Mouse (Mus musculus) embryo, embryonic 9.5 days (tissue): ENCODE measurements around the gene Pknox1.
"Not testable (repeated sequence)": the region's sequence is repeated elsewhere in the genome, so short reads cannot be mapped to it uniquely, and the experiment has no call there.

Experiments used
- DNase-seq: peaks from one replicate; pipeline ENCODE4 v3.0.0-alpha.2; 2017; ENCODE audit errors: extremely low spot score

Gene Pknox1

GRCm38 (mm10) chr17:31595077-31595476, 30.5 kb downstream of the Pknox1 start:
- no peak for DNase-seq

- no peak for DNase-seq
These were observed 33.4 kb downstream of the Pknox1 start for GRCm38 (mm10) chr17:31597957-31598356.

DNA sequence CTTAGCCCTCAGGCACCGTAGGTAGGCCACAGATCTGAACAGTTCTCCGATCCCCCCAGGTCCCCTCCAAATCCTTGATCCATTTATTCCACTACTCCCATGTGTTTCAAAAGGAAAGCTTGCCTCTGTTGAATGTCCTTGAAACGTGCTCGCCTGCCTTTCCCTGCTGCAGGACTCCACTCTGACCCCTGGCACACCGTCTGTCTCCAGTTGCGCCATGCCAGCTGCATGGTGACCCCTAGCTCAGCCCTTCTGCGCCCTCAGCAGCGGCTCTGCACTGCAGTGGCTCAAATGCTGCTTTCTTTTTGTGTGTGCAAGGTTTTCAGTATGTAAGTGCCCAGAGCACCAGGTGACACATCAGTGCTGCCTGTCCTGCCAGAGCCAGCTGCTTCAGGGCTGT, 34.1 kb downstream of the Pknox1 start:
- DNase-seq, result no peak

DNA sequence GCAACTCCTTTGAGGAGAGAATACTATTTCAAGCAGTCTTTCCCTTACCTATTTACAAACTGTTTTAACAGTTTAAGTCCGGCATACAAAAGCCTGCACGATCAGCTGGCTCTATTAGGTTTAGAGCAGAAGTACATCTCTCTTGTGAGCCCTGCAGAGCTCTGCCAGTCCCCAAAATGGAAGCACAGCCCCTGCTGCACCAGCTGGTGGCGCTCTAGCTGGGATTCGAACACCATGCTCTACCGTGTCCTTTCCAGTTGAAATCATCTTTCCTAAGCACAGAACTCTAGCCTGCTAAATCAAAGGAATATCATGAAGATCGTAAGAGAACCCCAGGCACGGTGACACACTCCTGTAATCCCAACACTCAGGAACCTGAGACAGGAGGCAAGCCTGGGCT, 41.9 kb downstream of the Pknox1 start:
- DNase-seq, result no peak

DNA sequence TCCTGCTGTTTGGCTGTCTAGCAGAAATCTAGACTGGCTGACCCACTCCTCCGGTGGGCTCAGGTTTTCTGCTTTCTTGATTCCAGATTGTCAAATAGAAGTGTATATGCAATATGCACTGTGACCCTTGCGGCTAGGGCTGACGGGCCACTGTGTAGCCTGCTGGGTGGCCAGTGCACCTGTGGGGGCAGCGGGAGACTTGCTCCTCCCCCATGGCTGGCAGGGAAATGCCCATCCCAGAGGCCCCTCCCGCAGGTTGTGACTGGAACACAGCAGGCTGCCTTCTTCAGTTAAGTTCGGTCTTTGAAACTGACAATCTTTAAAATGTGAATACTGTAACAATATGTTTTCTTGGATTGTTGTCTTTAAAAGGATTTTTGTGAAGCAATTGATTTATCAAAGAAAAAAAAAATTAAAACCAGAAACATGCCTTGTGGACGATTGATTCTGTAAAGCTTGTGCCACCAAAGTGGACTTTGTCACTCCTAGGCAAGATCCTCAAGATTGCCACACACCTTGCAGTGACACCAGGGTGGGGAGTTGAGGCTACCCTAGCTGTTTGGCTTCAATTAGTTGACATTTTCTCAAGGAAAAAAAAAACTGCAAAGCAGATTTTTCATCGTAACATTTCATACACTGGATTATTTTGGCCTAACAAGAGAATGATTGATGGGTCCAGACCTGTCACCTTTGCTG, 42.9 kb downstream of the Pknox1 start:
- no peak for DNase-seq

DNA sequence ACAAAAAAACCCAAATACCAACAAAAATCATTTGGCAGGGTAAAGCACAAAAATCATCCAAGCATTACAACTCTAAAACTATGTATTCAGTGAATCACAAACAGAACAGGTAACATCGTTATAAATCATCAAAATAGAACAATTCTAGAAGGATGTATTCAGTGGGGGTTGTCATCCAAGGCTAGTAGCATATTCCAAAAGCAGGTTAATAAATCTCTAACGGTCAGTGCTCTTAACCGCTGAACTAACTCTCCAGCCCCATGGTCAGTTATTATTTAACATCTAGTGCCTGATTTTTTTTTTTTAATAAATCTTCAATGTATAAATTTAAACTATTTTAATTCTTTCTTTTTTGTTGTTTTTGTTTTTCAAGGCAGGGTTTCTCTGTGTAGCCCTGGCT, 44.6 kb downstream of the Pknox1 start:
- DNase-seq, result not testable (repeated sequence)

DNA sequence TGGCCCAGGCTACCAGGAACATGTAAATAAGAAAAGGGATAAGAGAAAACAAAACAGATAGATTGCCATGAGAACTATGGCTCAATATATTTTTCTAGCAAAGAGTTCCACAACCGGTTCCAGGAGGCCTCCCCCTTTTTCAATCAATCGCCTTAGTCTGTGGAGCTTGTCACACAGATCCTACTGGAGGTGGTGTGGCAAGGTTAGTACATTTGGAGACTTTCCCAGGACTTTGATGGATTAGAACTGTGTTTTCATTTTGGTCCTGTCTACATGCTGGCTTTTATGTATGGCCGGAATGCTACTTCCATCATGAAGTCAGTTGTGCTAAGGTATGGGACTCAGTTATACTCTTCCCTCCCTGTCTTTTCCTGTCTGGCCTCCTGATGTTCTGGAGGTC, 45.4 kb downstream of the Pknox1 start:
- no peak for DNase-seq

- DNase-seq, result no peak
These were observed 48.7 kb downstream of the Pknox1 start for GRCm38 (mm10) chr17:31613086-31613755.

DNA sequence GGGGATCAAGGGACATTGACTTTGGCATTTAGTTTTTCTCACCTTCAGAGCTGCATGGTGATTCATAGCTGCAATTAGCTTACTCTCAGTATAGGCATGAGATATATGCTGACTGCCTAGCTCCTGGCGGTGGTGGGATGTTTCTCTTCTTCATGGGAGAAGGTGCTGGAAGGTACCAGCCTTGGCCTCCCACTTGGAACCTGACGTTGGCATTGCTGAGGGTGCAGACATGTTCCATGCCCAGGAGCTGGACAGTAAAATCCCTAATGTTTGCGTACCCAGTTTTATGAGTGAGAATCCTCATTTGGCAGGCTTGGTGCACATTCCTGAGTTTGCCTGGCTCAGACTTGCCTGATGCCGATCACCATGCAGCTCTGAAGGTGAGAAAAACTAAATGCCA, 58.6 kb downstream of the Pknox1 start:
- no peak for DNase-seq

DNA sequence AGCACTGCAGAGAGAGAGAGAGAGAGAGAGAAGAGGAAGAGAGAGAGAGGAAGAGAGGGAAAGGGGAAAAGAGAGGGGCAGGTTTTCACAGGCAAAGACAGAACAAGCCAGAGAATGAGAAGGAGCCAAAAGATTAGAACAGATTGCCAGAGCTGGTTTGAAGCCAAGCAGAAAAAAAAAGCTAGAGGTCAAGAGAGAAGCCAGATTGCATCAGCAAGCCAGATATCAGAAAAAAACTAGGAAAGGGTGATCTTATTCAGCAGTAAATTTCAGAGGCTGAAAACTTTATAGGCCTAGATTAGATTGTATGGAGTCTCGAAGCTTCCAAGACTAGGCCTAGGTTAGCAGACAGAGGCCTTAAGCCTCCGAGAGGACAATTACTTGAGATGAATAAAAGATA, 63.4 kb downstream of the Pknox1 start:
- no peak for DNase-seq

- DNase-seq, result no peak
These were observed 66.7 kb downstream of the Pknox1 start for GRCm38 (mm10) chr17:31631081-31631800.

DNA sequence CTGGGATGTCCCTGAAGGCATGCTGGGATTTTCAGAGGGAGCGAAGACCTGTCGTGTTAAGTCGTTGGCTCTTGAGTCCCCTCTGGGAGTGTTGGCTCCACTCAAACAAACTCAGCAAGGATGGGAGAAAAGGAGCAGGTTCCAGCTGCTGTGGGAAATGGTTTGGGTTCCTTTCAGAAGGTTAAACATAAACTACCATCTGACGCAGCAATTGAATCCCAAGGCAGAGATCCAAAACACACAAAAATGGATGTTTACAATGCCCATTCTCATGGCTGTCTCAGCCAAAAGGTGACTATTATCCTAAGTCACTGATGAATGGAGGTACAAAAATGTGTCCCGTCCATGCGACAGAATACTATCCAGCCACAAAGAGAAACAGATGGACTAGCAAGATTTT, 68.5 kb downstream of the Pknox1 start:
- no peak for DNase-seq

- no peak for DNase-seq
These were observed 70.4 kb downstream of the Pknox1 start for GRCm38 (mm10) chr17:31634896-31635295.

- DNase-seq, result no peak
These were observed 71.2 kb downstream of the Pknox1 start for GRCm38 (mm10) chr17:31635781-31636180.

DNA sequence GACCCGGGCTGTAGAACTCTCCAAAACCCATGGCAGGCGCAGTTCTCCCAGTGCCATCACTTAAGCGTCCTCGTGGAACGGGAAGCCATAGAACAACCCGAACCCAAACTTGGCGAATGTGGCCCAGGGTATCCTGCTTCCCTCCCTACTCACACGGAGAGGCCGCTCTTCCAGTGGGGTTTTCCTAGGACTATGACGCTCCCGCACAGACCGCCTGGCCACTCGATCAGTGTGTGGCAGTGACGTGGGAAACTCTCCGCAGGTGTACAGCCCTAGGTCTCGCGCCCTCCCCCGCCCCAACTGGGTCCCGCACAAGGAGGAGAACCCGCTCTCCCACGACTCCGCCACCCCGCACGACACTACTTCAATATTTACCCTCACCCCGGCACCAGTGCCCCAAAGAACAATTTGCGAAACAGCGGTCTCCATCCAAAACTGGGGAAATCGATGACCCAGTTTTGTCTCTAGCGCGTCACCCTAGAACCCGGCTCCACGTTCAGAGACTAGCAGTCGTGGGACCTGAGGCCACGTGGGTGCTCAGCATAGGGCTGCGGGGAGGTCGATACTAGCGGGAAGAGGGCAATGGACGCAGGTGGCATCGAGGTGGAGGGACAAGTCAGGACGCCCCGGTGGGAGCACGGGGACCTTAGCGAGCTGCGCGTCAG, 71.9 kb downstream of the Pknox1 start:
- DNase-seq, result peak; percentile 28

GRCm38 (mm10) chr17:31636942-31637811, 72.6 kb downstream of the Pknox1 start, which contains the start of gene Cbs:
Gene Cbs (minus strand): TSS chr17:31637238.
- DNase-seq, result peak; percentile 76

- no peak for DNase-seq
These were observed 73.5 kb downstream of the Pknox1 start for GRCm38 (mm10) chr17:31637866-31638570.

DNA sequence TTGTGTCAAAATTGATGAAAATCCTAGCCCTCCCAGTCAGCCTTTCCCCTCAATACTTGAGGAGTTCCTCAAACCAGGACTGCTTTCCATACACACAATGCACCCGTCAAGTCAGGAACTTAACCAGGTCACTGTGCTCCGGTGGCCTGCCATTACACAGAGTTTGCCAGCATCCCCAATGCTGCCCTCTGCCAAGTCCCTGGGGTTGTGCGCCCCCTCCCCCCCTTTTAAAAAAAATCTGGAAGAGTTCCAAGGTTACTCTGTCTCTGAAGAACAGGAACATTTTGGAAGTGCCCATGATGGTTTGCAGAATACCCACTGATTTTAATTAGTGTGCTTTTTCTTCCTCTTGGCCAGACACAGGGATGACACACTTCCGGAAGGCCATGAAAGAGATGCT, 75.1 kb downstream of the Pknox1 start:
- no peak for DNase-seq

GRCm38 (mm10) chr17:31642331-31642730, 77.8 kb downstream of the Pknox1 start:
- DNase-seq, result no peak

DNA sequence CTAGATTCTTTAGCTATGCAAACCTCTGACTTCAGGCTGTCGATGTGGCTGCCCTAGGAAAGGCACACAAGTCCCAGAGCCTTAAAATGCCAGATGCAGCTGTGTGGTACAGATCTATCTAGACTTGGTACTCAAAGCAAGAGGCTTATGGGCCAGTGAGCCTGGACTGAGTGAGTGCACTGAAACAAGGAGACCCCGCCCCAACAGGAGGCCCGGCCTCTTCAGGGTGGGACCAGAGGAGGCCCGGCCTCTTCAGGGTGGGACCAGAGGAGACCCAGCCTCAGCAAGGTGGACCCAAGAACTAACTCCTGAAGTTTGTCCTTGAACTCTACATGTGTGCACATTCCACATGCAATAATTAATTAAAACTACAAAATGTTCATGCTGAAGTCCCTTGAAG, 78.4 kb downstream of the Pknox1 start:
- no peak for DNase-seq
